Mouse (Mus musculus): Measurements from ENCODE around the gene Med25. TPM values are rescaled to one million over a fixed set of nuclear protein-coding genes. Genes with fewer than 3 reads are reported as not detected.

Gene Med25
- polyA plus RNA-seq, 1 experiment from 2014 or later, result 153 TPM

DNA sequence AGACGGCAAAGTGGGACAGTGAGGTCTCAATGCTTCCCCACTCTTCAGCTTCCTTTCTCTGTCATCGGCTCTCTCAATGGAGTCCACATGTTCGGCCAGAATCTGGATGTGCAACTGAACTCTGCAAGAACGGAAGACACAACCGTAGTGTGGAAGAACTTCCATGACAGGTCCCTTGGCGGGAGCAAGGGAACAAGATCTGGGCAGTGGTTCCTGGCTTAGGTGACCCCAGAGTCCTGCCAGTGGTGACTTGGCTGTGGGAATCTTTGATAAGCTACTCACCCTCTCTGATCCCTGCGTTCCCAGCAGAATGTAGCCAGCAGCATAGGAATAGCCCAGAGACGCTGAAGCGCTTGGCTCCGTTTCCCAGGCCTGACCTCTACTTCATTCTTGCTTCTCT lies 4.0 kb upstream of the Med25 start:
- ATAC-seq, result peak; percentile 0; the same call in 1 of the 2 replicates
- peak overlapping the region; percentile 93 for H3K27ac ChIP-seq (ENCODE audit: low read length)
- peaks cover 10% of the 10 kb centered on the region; the same call in 1 of the 2 replicates for H3K36me3 ChIP-seq (ENCODE audit: control insufficient read depth, insufficient read depth, low read length)
- peak overlapping the region; percentile 77 for H3K9ac ChIP-seq (ENCODE audit: low read depth, low read length)
- H3K9me3 ChIP-seq (replicated peaks; ENCODE audit: control insufficient read depth, low read length, poor library complexity, severe bottlenecking), result no peaks in the 10 kb centered on the region
- H3K4me3 ChIP-seq (ENCODE audit: low read depth, low read length), result peak overlapping the region; percentile 59
- peaks cover 43% of the 10 kb centered on the region for H3K4me1 ChIP-seq (ENCODE audit: control insufficient read depth, insufficient read depth, low read length)
- no peaks in the 10 kb centered on the region for H3K27me3 ChIP-seq (ENCODE audit: control insufficient read depth, insufficient read depth, low read depth, low read length)
- 23% methylated on average over 10 of the region's 10 CpGs for WGBS
- peak overlapping the region; percentile 66 for H3K4me2 ChIP-seq (ENCODE audit: low read length)

- WGBS, result under 1% methylated on average over 34 of the region's 34 CpGs
- H3K4me1 ChIP-seq (ENCODE audit: control insufficient read depth, insufficient read depth, low read length), result peaks cover 48% of the 10 kb centered on the region
- H3K4me2 ChIP-seq (ENCODE audit: low read length), result peak within 1 kb of the TSS; percentile 66
- no peaks in the 10 kb centered on the region for H3K27me3 ChIP-seq (ENCODE audit: control insufficient read depth, insufficient read depth, low read depth, low read length)
- peak within 1 kb of the TSS; percentile 77 for H3K9ac ChIP-seq (ENCODE audit: low read depth, low read length)
- H3K36me3 ChIP-seq (ENCODE audit: control insufficient read depth, insufficient read depth, low read length), result peaks cover 6% of the 10 kb centered on the region; the same call in 1 of the 2 replicates
- ATAC-seq, result peak; percentile 77
- peak within 1 kb of the TSS; percentile 59 for H3K4me3 ChIP-seq (ENCODE audit: low read depth, low read length)
- peak within 1 kb of the TSS; percentile 93 for H3K27ac ChIP-seq (ENCODE audit: low read length)
- H3K9me3 ChIP-seq (replicated peaks; ENCODE audit: control insufficient read depth, low read length, poor library complexity, severe bottlenecking), result no peaks in the 10 kb centered on the region
These were observed 3.3 kb upstream of the Med25 start, which contains the start of gene Fuz for GRCm38 (mm10) chr7:44895593-44896434. Gene Fuz, plus strand, starts transcription at chr7:44896079.

GRCm38 (mm10) chr7:44895206-44895592 lies 2.7 kb upstream of the Med25 start:
- peaks cover 53% of the 10 kb centered on the region for H3K4me1 ChIP-seq (ENCODE audit: control insufficient read depth, insufficient read depth, low read length)
- no peak for ATAC-seq
- H3K36me3 ChIP-seq (ENCODE audit: control insufficient read depth, insufficient read depth, low read length), result peaks cover 5% of the 10 kb centered on the region; the same call in 1 of the 2 replicates
- peak overlapping the region; percentile 42; the same call in 1 of the 2 replicates for H3K9ac ChIP-seq (ENCODE audit: low read depth, low read length)
- no peaks in the 10 kb centered on the region for H3K27me3 ChIP-seq (ENCODE audit: control insufficient read depth, insufficient read depth, low read depth, low read length)
- H3K27ac ChIP-seq (ENCODE audit: low read length), result peak overlapping the region; percentile 93
- H3K9me3 ChIP-seq (replicated peaks; ENCODE audit: control insufficient read depth, low read length, poor library complexity, severe bottlenecking), result no peaks in the 10 kb centered on the region
- H3K4me2 ChIP-seq (ENCODE audit: low read length), result peak overlapping the region; percentile 66
- 18% methylated on average over 7 of the region's 7 CpGs for WGBS
- peak overlapping the region; percentile 59 for H3K4me3 ChIP-seq (ENCODE audit: low read depth, low read length)

- Histone ChIP-seq H3K27me3 (ENCODE audit: control insufficient read depth, insufficient read depth, low read depth, low read length) (no peaks in the 10 kb centered on the region), H3K9me3 (replicated peaks; ENCODE audit: control insufficient read depth, low read length, poor library complexity, severe bottlenecking) (no peaks in the 10 kb centered on the region), H3K27ac (ENCODE audit: low read length) (peak overlapping the region; percentile 93), H3K36me3 (ENCODE audit: control insufficient read depth, insufficient read depth, low read length) (peaks cover under 1% of the 10 kb centered on the region; the same call in 1 of the 2 replicates), H3K4me1 (ENCODE audit: control insufficient read depth, insufficient read depth, low read length) (peaks cover 58% of the 10 kb centered on the region), H3K4me3 (ENCODE audit: low read depth, low read length) (no peak overlapping the region), H3K9ac (ENCODE audit: low read depth, low read length) (no peak overlapping the region), H3K4me2 (ENCODE audit: low read length) (no peak overlapping the region)
- 89% methylated on average over 3 of the region's 3 CpGs for WGBS
- ATAC-seq, result no peak
These were observed 1.7 kb upstream of the Med25 start for GRCm38 (mm10) chr7:44894175-44894574.

DNA sequence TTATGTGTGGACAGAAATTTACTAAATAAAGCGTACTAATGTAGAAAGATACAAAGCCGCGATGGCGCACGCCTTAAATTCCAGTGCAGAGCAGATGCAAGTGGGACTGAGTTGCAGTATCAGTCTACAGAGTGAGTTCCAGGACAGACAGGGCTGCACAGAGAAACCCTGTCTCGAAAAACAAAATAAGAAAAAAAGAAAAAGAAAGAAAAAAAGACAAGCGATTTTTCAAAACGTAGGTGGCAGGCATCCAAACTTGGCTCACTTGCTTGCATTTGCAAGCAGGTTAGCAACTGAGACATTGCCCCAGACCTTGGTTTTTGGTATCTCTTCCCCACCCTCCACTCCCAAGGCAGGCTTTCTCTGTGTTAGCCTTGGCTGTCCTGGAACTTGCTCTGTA lies 685 bp upstream of the Med25 start:
- Histone ChIP-seq H3K27me3 (ENCODE audit: control insufficient read depth, insufficient read depth, low read depth, low read length) (no peaks in the 10 kb centered on the region), H3K4me1 (ENCODE audit: control insufficient read depth, insufficient read depth, low read length) (peaks cover 53% of the 10 kb centered on the region), H3K4me3 (ENCODE audit: low read depth, low read length) (peak overlapping the region; percentile 27), H3K9ac (ENCODE audit: low read depth, low read length) (0 out of 2 replicates have a peak overlapping the region, but pooled peaks have one; percentile 39), H3K9me3 (replicated peaks; ENCODE audit: control insufficient read depth, low read length, poor library complexity, severe bottlenecking) (no peaks in the 10 kb centered on the region), H3K36me3 (ENCODE audit: control insufficient read depth, insufficient read depth, low read length) (0 out of 2 replicates have a peak, but pooled peaks cover 2% of the 10 kb centered on the region), H3K27ac (ENCODE audit: low read length) (peak overlapping the region; percentile 93), H3K4me2 (ENCODE audit: low read length) (peak overlapping the region; percentile 56)
- 5% methylated on average over 8 of the region's 8 CpGs for WGBS
- no peak for ATAC-seq

GRCm38 (mm10) chr7:44891611-44892010 lies 901 bp downstream of the Med25 start:
- ATAC-seq, result no peak
- Histone ChIP-seq H3K27ac (ENCODE audit: low read length) (peak overlapping the region; percentile 92), H3K27me3 (ENCODE audit: control insufficient read depth, insufficient read depth, low read depth, low read length) (no peaks in the 10 kb centered on the region), H3K4me3 (ENCODE audit: low read depth, low read length) (peak overlapping the region; percentile 75), H3K36me3 (ENCODE audit: control insufficient read depth, insufficient read depth, low read length) (0 out of 2 replicates have a peak, but pooled peaks cover 2% of the 10 kb centered on the region), H3K9ac (ENCODE audit: low read depth, low read length) (peak overlapping the region; percentile 91), H3K4me2 (ENCODE audit: low read length) (peak overlapping the region; percentile 96), H3K9me3 (replicated peaks; ENCODE audit: control insufficient read depth, low read length, poor library complexity, severe bottlenecking) (no peaks in the 10 kb centered on the region), H3K4me1 (ENCODE audit: control insufficient read depth, insufficient read depth, low read length) (peaks cover 43% of the 10 kb centered on the region)
- 13% methylated on average over 6 of the region's 6 CpGs for WGBS

DNA sequence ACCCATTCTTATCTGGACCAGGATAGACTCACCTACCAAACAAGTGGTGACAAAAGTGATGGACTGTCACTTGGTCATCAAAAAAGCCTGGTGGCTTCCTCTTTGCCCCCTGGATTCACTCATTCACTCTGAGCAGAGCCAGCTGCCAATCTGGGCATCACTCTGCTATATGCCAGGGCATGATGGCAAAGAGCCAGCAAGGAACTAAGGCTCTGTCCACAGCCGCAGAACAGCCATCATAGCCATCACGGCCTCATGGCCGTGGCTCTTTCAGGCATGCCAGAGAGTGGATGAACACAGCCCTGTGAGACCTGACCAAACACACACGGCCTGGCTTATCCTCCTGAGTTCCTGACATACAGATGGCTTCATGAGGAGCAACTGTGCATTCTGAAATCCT lies 1.8 kb downstream of the Med25 start:
- no peak for ATAC-seq
- Histone ChIP-seq H3K27me3 (ENCODE audit: control insufficient read depth, insufficient read depth, low read depth, low read length) (no peaks in the 10 kb centered on the region), H3K9ac (ENCODE audit: low read depth, low read length) (peak overlapping the region; percentile 91), H3K27ac (ENCODE audit: low read length) (no peak overlapping the region), H3K4me3 (ENCODE audit: low read depth, low read length) (peak overlapping the region; percentile 75), H3K4me1 (ENCODE audit: control insufficient read depth, insufficient read depth, low read length) (peaks cover 42% of the 10 kb centered on the region), H3K36me3 (ENCODE audit: control insufficient read depth, insufficient read depth, low read length) (peaks cover 6% of the 10 kb centered on the region; the same call in 1 of the 2 replicates), H3K9me3 (replicated peaks; ENCODE audit: control insufficient read depth, low read length, poor library complexity, severe bottlenecking) (no peaks in the 10 kb centered on the region), H3K4me2 (ENCODE audit: low read length) (peak overlapping the region; percentile 96)
- 51% methylated on average over 4 of the region's 4 CpGs for WGBS

- no peaks in the 10 kb centered on the region for H3K27me3 ChIP-seq (ENCODE audit: control insufficient read depth, insufficient read depth, low read depth, low read length)
- H3K9me3 ChIP-seq (replicated peaks; ENCODE audit: control insufficient read depth, low read length, poor library complexity, severe bottlenecking), result no peaks in the 10 kb centered on the region
- no peak overlapping the region; the same call in 1 of the 2 replicates for H3K9ac ChIP-seq (ENCODE audit: low read depth, low read length)
- 94% methylated on average over 5 of the region's 7 CpGs for WGBS
- H3K4me2 ChIP-seq (ENCODE audit: low read length), result peak overlapping the region; percentile 96
- ATAC-seq, result no peak
- no peak overlapping the region for H3K27ac ChIP-seq (ENCODE audit: low read length)
- no peak overlapping the region for H3K4me3 ChIP-seq (ENCODE audit: low read depth, low read length)
- peaks cover 11% of the 10 kb centered on the region for H3K36me3 ChIP-seq (ENCODE audit: control insufficient read depth, insufficient read depth, low read length)
- H3K4me1 ChIP-seq (ENCODE audit: control insufficient read depth, insufficient read depth, low read length), result peaks cover 40% of the 10 kb centered on the region
These were observed 2.3 kb downstream of the Med25 start for GRCm38 (mm10) chr7:44890180-44890579.
